Mouse (Mus musculus) lung, embryonic 14.5 days (tissue): Measurements from ENCODE around the gene Zpr1. TPM values are rescaled to one million over a fixed set of nuclear protein-coding genes. Genes with fewer than 3 reads are reported as not detected.

ENCODE experiments used
- ATAC-seq: fragments of 200-750 bp; cut with Nextera tagmentation; 2 replicates; pipeline ENCODE4 v1.8.0; 2017; ENCODE audit warnings: mild to moderate bottlenecking, moderate TSS enrichment, moderate library complexity; ENCODE audit not compliant: insufficient read depth
- DNase-seq: peaks from one replicate; pipeline ENCODE4 v3.0.0-alpha.2; 2015
- H3K27ac ChIP-seq: fragments of 300-500 bp; sonication (generic); 2 replicates; pipeline ENCODE4 v1.5.1; 2014; ENCODE audit warnings: low read depth, mild to moderate bottlenecking, moderate library complexity
- H3K27me3 ChIP-seq: fragments of 300-500 bp; sonication (generic); 2 replicates; pipeline ENCODE4 v1.6.1; 2014; ENCODE audit warnings: low read length, control low read depth; ENCODE audit not compliant: insufficient read depth
- H3K36me3 ChIP-seq: fragments of 300-500 bp; sonication (generic); 2 replicates; pipeline ENCODE4 v1.6.1; 2014; ENCODE audit warnings: control low read depth; ENCODE audit not compliant: insufficient read depth
- H3K4me1 ChIP-seq: fragments of 300-500 bp; sonication (generic); 2 replicates; pipeline ENCODE4 v1.6.1; 2014; ENCODE audit warnings: antibody characterized with exemption, control low read depth; ENCODE audit not compliant: insufficient read depth
- H3K4me2 ChIP-seq: fragments of 300-500 bp; sonication (generic); 2 replicates; pipeline ENCODE4 v1.6.1; 2014; ENCODE audit warnings: mild to moderate bottlenecking
- H3K4me3 ChIP-seq: fragments of 300-500 bp; sonication (generic); 2 replicates; pipeline ENCODE4 v1.5.1; 2014; ENCODE audit warnings: low read depth, low read length
- H3K9ac ChIP-seq: fragments of 300-500 bp; sonication (generic); 2 replicates; pipeline ENCODE4 v1.6.1; 2014
- H3K9me3 ChIP-seq: fragments of 300-500 bp; sonication (generic); 2 replicates; pipeline ENCODE4 v1.6.1; 2016; ENCODE audit warnings: low read depth, low read length, control low read depth
- CTCF ChIP-seq: IDR thresholded peaks from 2 replicates; pipeline ENCODE4 v1.5.1; 2016; ENCODE audit warnings: antibody characterized with exemption, low read depth
- WGBS: fragments of 180-500 bp; shearing (Covaris S2); extraction: QIAGEN DNeasy Blood & Tissue Kit; methylation state at CpG from one replicate; pipeline ENCODE4 v1.1.7; 2014; 5-methylcytosine and 5-hydroxymethylcytosine counted together
- polyA plus RNA-seq: library from polyadenylated mRNA; unstranded; fragments of >200 nt; fragmentation: Nextera tagmentation; extraction: Ambion mirVana; gene quantifications from 2 replicates; pipeline ENCODE4 v1.2.1, GENCODE M21; 2014

Gene Zpr1
- polyA plus RNA-seq, 1 experiment from 2014 or later: 56.0 TPM

- 55% methylated on average over 2 of the region's 2 CpGs for WGBS
- H3K27ac ChIP-seq: no peak overlapping the region
- ATAC-seq: no peak
Measured at GRCm38 (mm10) chr9:46241818-46242217, 31.0 kb upstream of the Zpr1 start.

GRCm38 (mm10) chr9:46243122-46243521, 29.7 kb upstream of the Zpr1 start:
- ATAC-seq: no peak
- Histone ChIP-seq H3K36me3 (no peaks in the 10 kb centered on the region), H3K4me2 (no peak overlapping the region), H3K9ac (no peak overlapping the region), H3K9me3 (no peaks in the 10 kb centered on the region), H3K27me3 (no peaks in the 10 kb centered on the region), H3K27ac (no peak overlapping the region), H3K4me3 (no peak overlapping the region), H3K4me1 (no peaks in the 10 kb centered on the region)
- DNase-seq: no peak
- WGBS: 69% methylated on average over 4 of the region's 4 CpGs
- TF ChIP-seq CTCF: no peak

More at GRCm38 (mm10) chr9:46241818-46242217, 31.0 kb upstream of the Zpr1 start:
- H3K4me1 ChIP-seq: no peaks in the 10 kb centered on the region
- H3K9me3 ChIP-seq: no peaks in the 10 kb centered on the region
- no peak overlapping the region for H3K4me2 ChIP-seq
- H3K36me3 ChIP-seq: no peaks in the 10 kb centered on the region
- no peaks in the 10 kb centered on the region for H3K27me3 ChIP-seq
- DNase-seq: no peak
- TF ChIP-seq CTCF: no peak
- H3K4me3 ChIP-seq: no peak overlapping the region
- no peak overlapping the region for H3K9ac ChIP-seq

- TF ChIP-seq CTCF: no peak
- ATAC-seq (no peak), DNase-seq (no peak)
- H3K36me3 ChIP-seq: no peaks in the 10 kb centered on the region
- no peak overlapping the region for H3K27ac ChIP-seq
- WGBS: 44% methylated on average over 8 of the region's 8 CpGs
- no peaks in the 10 kb centered on the region for H3K9me3 ChIP-seq
- no peaks in the 10 kb centered on the region for H3K4me1 ChIP-seq
- no peak overlapping the region for H3K4me2 ChIP-seq
- H3K4me3 ChIP-seq: no peak overlapping the region
- H3K27me3 ChIP-seq: no peaks in the 10 kb centered on the region
- H3K9ac ChIP-seq: no peak overlapping the region
Measured at GRCm38 (mm10) chr9:46243584-46243983, 29.3 kb upstream of the Zpr1 start.

DNA sequence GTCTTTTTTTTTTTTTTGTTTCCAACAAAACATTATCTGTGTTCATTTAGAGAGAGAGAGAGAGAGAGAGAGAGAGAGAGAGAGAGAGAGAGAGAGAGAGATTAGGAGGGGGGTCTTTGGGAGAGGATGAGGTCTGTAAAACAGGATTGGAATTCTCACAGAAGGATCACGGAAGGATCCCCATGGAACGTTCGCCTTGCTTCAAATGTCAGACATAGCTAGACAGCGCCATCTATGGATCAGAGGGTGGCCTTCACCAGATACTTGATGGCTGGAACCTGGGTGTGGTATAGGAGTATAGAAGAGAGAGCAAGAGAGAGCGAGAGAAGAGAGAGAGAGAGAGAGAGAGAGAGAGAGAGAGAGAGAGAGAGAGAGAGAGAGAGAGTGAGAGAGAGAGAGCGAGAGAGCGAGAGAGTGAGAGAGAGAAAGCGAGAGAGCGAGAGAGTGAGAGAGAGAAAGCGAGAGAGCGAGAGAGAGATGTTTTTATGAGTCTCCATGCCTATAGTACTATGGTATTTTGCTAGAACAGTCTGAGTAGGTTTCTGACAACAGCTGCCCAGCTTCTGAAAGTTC, 26.0 kb upstream of the Zpr1 start:
- Histone ChIP-seq H3K4me3 (no peak overlapping the region), H3K9me3 (no peaks in the 10 kb centered on the region), H3K36me3 (no peaks in the 10 kb centered on the region), H3K27me3 (no peaks in the 10 kb centered on the region), H3K4me1 (no peaks in the 10 kb centered on the region), H3K9ac (no peak overlapping the region), H3K4me2 (no peak overlapping the region), H3K27ac (no peak overlapping the region)
- DNase-seq: peak; percentile 95
- peak; percentile 73; the same call in 1 of the 2 replicates for ATAC-seq
- TF ChIP-seq CTCF: peak; percentile 89
- WGBS: 21% methylated on average over 11 of the region's 11 CpGs

DNA sequence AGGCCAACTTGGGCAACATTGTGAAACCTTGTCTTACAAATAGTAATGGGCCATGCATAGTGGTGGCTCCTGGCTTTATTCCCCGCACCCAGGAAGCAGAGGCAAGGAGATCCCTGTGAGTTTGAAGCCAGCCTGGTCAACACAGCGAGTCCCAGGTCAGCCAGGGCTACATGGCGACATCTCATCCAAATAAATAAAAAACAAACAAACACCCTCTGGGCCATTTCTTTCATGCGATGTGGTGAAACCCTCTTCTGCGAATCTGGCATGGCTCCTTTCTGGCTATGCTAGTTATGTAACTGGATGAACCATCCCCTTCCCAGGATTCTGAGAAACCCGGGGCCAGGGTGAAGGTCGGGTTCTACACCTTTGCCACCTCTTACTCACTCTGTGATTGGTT, 16.7 kb upstream of the Zpr1 start:
- Histone ChIP-seq H3K9ac (no peak overlapping the region), H3K4me2 (no peak overlapping the region), H3K4me3 (no peak overlapping the region), H3K4me1 (no peaks in the 10 kb centered on the region), H3K27ac (no peak overlapping the region), H3K36me3 (no peaks in the 10 kb centered on the region), H3K9me3 (no peaks in the 10 kb centered on the region), H3K27me3 (no peaks in the 10 kb centered on the region)
- no peak for DNase-seq
- TF ChIP-seq CTCF: no peak
- no peak for ATAC-seq
- WGBS: 80% methylated on average over 7 of the region's 7 CpGs

- no peak for ATAC-seq
- Histone ChIP-seq H3K4me1 (no peaks in the 10 kb centered on the region), H3K9me3 (no peaks in the 10 kb centered on the region), H3K4me2 (no peak overlapping the region), H3K4me3 (no peak overlapping the region), H3K27me3 (no peaks in the 10 kb centered on the region), H3K9ac (no peak overlapping the region), H3K36me3 (no peaks in the 10 kb centered on the region), H3K27ac (no peak overlapping the region)
- no peak for TF ChIP-seq CTCF
- no peak for DNase-seq
- 74% methylated on average over 10 of the region's 10 CpGs for WGBS
Measured at GRCm38 (mm10) chr9:46256658-46257385, 16.0 kb upstream of the Zpr1 start.

- H3K27ac ChIP-seq: no peak overlapping the region
- no peak overlapping the region for H3K4me3 ChIP-seq
- no peaks in the 10 kb centered on the region for H3K27me3 ChIP-seq
- H3K9me3 ChIP-seq: no peaks in the 10 kb centered on the region
- DNase-seq (peak; percentile 50), ATAC-seq (peak; percentile 60; the same call in 1 of the 2 replicates)
- H3K36me3 ChIP-seq: no peaks in the 10 kb centered on the region
- no peak overlapping the region for H3K4me2 ChIP-seq
- no peak for TF ChIP-seq CTCF
- 85% methylated on average over 3 of the region's 3 CpGs for WGBS
- H3K9ac ChIP-seq: no peak overlapping the region
- H3K4me1 ChIP-seq: no peaks in the 10 kb centered on the region
Measured at GRCm38 (mm10) chr9:46257546-46257945, 15.3 kb upstream of the Zpr1 start.
